Mouse (Mus musculus) CD8-positive naive resting alpha-beta T cell, adult 2 months (primary cell): ENCODE data around the gene Rps11.
A peak's percentile ranks its signal among the peaks of the same experiment; 100 is the strongest.
"Not testable (repeated sequence)": the region's sequence is repeated elsewhere in the genome, so short reads cannot be mapped to it uniquely, and the experiment has no call there.

ENCODE experiments used
- DNase-seq, 2 experiments: peaks; one replicate each; pipeline ENCODE4 v3.0.0; 2022; ENCODE audit warnings: low read depth in 2 of 2, low spot score in 2 of 2

The Rps11 gene

GRCm38 (mm10) chr7:45154096-45154992, 30.1 kb upstream of the Rps11 start, which contains the start of the genes Pih1d1 and Aldh16a1:
Gene Pih1d1, plus strand, starts transcription at chr7:45154303.
Gene Aldh16a1, minus strand, starts transcription at chr7:45154584.
- peak; percentile 96 to 98 for DNase-seq

- DNase-seq: no peak
Observed at GRCm38 (mm10) chr7:45153586-45153985, 29.3 kb upstream of the Rps11 start.

- not testable (repeated sequence) for DNase-seq
Observed at GRCm38 (mm10) chr7:45153052-45153451, 28.8 kb upstream of the Rps11 start.

- DNase-seq: no peak
Observed at GRCm38 (mm10) chr7:45151303-45151702, 27.1 kb upstream of the Rps11 start.

DNA sequence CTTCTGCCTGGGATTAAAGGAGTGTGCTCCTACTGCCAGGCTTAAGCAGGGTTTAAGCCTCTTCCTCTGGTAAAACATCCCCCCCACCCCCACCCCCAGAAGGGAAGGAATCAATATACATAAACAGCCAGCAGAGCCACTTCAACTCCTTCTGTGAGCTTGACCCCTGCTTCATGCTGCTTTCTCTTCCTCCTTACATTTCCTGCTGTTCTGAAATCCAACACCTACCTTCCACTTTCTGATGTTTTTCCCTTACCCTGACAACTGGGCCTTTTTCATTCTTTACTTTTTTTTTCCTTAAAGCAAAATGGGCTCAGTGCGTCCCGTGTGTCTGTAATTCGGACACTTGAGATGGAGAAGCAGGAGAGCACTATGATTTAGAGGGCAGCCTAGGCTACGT, 26.1 kb upstream of the Rps11 start:
- no peak for DNase-seq

DNA sequence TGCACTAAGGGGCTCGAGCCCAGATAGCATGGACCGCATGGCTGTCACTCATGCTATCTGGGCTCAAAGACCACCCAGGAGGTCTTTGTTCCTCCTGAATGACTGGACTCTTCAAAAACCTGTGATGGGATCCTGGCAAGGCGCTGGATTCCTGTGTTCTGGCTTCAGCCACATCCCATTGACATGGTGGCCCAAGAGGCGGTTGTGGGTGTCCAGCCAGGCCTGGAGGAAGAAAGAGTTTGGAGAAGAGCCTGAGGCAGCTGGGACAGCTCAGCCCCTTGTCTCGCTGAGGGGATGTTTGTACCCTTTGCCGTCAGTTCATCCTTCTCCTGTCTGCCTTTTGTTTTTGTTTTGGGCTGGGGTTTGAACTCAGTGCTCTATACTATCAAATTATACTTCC, 25.3 kb upstream of the Rps11 start:
- no peak for DNase-seq

DNA sequence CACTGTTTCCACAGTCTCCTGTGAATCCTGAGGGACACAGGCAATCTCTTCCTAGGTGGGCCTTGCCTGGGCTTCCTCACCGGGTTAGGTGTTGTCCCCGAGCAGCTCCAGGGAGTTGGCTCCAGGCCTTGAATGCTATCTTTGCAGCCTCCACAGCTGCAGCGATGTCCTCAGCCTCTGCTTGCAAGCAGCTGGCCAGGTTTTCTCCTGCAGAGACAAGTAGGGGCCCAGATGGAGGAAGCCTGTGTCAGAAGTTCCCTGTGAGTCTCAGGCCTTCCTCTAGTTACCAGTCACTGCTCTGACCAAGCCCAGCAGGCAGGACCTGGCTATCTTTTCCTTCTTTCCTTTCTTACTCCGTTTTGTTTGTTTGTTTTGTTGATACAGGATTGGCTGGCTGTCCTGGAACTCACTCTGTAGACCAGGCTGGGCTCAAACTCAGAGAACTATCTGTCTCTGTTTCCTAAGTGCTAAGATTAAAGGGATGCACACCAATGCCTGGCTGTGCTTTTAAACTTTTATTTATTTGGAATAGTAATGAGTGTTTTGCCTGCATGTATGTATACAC, 24.4 kb upstream of the Rps11 start:
- no peak for DNase-seq

DNA sequence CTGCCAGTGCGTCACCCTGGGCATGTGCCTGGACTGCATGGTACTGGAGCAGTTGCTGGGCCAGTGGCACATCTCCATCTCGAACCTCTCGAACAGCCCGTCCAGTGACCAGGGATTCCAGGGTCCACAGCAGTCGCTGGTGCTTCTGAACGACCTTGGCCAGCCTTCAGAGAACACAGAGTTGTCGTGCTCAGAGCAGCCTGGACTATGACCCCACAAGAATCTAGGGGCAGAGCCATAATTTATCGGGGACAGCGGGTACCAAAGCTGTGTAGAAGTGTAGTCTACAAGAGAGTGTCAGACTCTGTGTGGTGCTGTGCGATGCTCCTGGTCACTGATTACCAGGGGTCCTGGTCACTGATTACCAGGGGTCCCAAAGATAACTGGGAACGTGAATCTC, 23.7 kb upstream of the Rps11 start:
- DNase-seq: no peak

DNA sequence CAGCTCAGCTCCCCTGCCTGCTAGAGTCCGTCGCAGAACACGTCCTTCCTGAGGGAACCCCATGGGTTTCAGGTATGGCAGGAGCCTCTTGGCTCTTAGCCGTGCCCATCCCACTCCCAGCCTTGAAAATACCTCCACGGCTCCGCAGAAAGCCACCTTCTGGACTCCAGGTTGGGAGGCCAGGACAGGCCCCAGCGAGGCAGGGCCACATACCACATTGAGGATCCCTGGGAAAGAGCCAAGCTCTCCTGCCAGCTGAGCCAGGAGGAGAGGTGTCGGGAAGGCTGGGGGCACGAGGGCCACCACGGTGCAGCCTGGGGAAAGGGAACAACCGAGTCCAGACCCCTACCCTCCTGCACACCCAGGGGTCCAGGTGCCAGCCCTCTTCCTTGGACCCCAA, 23.0 kb upstream of the Rps11 start:
- DNase-seq: no peak

DNA sequence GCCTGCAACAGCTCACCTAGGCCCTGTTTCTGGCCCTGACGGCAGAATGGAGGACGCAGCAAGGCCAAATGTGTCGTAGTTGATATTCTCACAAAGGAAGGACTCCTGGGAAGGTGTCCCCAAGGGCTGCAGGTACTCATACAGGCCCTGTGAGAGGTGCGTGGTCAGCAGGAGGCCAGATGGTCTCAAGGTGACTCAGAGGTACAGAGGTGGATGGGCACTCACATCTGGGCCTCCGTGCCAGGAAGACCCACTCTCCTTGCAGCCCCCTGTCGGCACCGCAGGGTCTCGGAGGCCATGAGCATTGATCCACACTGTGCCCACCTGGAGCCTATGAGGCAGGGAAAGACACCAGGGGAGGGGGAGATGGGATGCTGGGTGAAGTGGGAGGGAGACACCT, 21.2 kb upstream of the Rps11 start:
- no peak for DNase-seq

- no peak for DNase-seq
Observed at GRCm38 (mm10) chr7:45144368-45145174, 20.3 kb upstream of the Rps11 start.

DNA sequence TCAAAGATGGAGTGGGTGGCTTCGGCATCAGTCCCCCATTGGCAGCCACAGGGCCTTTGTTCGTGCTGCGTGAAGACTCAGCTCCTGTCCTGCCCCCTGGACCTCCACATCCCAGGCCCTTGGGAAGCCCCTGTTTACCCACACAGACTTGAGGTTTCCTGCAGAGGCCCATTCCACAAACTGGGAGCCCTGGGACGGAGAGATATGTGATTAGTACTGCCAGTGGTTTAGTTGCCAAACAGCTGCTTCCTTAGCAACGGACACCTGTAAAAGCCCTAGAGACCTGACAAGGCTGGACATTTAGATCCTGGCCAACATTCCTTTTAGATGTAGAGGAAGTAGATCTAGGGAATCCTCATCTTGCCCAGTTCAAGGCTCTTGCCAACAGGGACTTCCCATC, 17.7 kb upstream of the Rps11 start:
- no peak for DNase-seq

GRCm38 (mm10) chr7:45141319-45141718, 17.1 kb upstream of the Rps11 start:
- DNase-seq: no peak

DNA sequence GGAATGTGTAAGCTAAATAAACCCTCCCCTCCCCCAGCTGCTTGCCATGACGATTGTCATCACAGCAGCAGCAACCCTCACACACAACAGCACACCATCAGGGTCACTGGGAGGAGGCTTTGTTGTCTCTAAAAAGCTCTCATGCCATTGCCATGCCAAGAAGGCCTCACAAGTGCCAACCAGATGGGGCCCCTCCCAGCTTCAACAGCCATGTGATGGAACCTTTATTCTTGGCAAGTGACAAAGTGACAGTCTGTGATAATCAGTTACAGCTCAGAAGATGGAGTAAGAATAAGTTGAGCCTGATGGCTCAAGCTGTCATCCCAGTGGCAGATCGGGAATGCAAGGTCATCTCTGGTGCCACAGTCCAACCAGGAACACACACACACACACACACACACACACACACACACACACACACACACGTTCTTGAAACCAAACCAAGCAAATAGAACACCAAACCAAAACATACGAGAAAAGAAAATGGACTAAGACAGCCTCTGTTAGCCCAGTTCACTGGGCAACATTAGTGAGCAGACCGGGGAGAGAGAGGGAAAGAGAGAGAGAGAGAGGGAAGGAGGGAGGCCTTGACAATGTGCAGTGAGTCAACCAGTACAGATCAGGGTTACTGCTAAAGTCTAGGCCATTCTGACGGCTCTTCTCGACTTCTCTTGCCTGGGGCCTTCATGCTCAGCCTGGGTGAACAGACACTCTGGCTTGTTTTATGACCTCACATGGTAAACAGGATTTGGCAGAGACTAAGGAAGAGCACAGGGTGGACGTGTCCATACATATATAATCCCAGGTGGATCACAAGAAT, 15.9 kb upstream of the Rps11 start:
- DNase-seq: no peak

GRCm38 (mm10) chr7:45138403-45138802, 14.2 kb upstream of the Rps11 start:
- DNase-seq: no peak

DNA sequence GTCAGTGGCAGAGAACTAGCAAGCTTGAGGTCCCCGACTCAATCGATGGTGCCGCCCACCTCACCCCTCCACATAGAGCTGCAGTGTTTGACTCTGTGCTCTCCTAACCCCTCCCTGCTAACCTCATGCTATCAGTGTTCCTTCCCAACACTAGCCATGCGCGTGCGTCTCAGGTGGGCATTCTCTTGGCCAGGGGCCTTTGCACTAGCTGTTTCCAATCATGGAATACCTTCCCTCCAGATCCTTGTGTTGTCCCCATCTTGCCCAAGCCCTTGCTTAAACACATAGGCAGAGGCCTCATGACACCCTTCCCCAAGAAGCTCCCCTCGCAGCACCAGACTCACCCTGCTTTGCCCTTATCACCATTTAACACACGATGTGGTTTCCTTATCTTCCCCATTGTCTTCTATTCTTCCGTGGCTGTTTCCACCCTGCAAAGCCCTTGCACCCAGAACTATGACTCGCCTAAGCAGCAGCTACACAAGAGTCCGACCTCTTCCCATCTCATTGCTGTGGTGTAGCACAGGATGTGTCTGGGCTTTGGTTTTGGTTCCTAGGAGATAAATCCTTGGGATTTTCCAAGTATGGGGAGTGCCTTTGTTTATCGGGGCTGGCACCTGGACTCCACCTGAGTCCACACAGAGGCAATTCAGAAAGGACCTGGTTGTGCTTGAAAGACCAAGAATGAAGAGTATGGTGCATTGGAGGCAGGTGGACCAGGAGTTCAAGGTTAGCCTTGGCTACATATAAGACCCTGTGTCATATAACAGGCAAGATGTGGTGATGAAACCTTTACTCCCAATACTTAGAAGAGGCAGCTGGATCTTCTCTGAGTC, 13.2 kb upstream of the Rps11 start:
- no peak for DNase-seq

DNA sequence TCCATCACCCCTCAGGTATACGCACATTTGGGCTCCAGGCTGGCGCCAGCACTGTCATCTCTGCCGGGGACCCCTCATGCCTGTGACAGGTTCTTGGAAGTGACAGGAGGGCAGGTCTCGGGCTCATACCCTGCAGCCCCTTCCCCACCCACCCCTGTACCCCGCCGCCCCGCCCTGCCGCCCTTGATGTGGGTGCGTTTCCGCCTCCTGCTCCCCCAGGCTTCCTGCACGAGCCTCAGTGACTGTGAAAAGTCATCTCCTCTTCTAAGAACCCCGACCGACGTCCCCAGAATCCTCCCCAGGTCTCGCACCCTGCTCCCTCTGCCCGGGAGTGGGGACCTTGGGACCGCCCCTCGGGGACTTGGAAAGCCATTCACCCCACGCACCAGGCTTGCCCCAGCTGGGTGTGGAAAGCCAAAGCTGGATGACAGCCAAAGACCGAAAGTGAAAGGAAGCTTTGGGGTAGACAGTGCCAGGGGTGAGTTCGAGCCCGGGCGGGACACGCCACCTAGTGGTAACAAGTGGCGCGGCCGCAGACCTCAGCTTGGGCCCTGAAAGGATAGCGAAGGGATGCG, 11.8 kb upstream of the Rps11 start, which contains the start of the genes Gm45713 and Flt3l:
Gm45713 (minus strand) TSS at position 239 of the 575 bp plus-strand sequence.
Flt3l (minus strand) TSS at position 440 of the 575 bp plus-strand sequence.
- DNase-seq: peak; percentile 91 to 94

GRCm38 (mm10) chr7:45135370-45135769, 11.1 kb upstream of the Rps11 start:
- DNase-seq: no peak

DNA sequence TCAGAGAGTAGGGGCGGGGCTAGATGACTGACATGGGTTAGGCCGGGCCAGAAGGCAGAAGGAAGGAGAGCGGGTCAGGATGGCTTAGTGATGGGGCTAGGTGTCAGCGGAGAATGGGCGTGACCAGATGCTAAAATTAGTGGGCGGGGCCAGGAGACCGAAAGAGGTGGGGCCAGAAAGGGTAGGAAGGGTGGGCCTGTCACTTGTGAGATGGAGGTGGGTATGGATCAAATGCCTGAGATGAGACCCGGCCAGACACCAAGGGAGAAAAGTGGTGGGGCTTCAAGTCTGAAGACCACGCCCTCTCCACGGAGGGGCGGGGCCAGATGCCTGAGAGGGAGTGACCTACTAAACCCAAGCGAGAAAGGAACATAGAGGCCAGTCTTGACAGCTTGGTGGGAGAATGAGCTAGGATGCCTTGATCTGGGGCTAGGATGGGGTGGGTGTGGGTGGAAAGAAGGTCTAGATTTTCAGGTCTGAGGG, 10.3 kb upstream of the Rps11 start:
- DNase-seq: no peak
